Mouse (Mus musculus): ENCODE results near the gene Olfr49. TPM values are rescaled to one million over a fixed set of nuclear protein-coding genes. Genes with fewer than 3 reads are reported as not detected.
"Not testable (repeated sequence)": the region's sequence is repeated elsewhere in the genome, so short reads cannot be mapped to it uniquely, and the experiment has no call there.

The Olfr49 gene
- polyA plus RNA-seq, 1 experiment from 2014 or later = not detected

DNA sequence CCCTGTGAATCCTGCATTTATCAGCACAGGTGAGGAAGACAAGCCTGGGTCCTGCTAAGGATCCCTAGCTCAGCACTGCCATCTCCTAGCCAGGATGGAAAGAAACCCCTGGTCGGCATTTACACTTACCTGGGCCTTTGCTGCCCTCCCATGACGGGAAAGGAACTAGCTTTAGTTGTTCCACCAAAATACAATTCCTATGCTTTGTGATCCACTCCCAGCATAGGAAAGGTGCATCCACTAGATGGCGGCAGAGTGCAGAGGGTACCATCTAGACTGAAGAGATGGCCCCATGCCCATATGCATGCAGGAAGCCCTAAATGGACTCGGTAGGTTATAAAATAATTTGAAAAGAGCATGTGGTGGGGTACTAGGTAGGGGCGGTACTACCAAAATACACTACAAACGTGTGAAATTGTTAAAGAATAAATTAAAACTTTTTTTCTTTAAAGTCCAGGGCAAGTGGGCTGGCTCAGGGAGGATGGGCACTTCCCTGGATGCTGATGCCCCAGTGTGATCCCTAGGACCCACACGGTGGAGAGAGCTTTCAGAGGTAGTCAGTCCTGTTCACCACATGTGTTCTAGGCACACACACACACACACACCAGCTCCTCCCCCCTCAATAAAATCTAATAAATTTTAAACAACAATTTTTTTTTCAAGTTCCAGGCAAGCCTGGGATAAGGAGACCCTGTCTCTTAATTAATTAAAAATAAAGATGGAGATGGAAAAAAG lies 45.6 kb downstream of the Olfr49 start:
- ATAC-seq (ENCODE audit: low FRiP score, low read depth) = peak; percentile 60; the same call in 1 of the 2 replicates
- WGBS = 25% methylated on average over 7 of the region's 7 CpGs

DNA sequence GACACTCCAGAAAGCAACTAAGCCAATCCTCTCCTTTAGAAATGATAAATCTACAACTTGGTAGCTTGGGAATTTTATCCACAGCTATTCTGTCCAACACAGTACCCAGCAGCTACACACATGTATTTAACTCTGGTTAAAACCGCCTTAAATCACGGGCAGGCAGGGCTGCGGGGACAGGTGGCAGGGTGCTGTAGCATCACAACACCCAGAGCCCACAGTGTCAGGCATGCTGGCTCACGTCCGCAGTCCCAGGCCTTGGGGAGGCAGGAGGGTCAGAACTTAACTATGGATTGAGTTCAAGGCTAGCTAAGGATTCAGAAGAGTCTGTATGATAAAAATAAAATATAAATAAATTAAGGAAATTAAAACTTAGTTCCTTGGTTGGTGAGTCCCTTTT lies 47.9 kb downstream of the Olfr49 start:
- Histone ChIP-seq H3K27me3 (no peaks in the 10 kb centered on the region), H3K4me2 (replicated peaks) (no peak overlapping the region), H3K4me3 (no peak overlapping the region), H3K27ac (replicated peaks) (no peak overlapping the region), H3K36me3 (peaks cover 27% of the 10 kb centered on the region), H3K9ac (replicated peaks) (no peak overlapping the region), H3K4me1 (peaks cover 12% of the 10 kb centered on the region; the same call in 1 of the 2 replicates), H3K9me3 (no peaks in the 10 kb centered on the region)
- WGBS = 92% methylated on average over 5 of the region's 5 CpGs
- ATAC-seq (ENCODE audit: low FRiP score, low read depth) = no peak

More for the DNA sequence above, 45.6 kb downstream of the Olfr49 start:
- Histone ChIP-seq H3K27me3 (no peaks in the 10 kb centered on the region), H3K27ac (replicated peaks) (no peak overlapping the region), H3K9me3 (no peaks in the 10 kb centered on the region), H3K9ac (replicated peaks) (no peak overlapping the region), H3K4me3 (no peak overlapping the region), H3K4me1 (peaks cover 7% of the 10 kb centered on the region), H3K36me3 (peaks cover 35% of the 10 kb centered on the region), H3K4me2 (replicated peaks) (no peak overlapping the region)

DNA sequence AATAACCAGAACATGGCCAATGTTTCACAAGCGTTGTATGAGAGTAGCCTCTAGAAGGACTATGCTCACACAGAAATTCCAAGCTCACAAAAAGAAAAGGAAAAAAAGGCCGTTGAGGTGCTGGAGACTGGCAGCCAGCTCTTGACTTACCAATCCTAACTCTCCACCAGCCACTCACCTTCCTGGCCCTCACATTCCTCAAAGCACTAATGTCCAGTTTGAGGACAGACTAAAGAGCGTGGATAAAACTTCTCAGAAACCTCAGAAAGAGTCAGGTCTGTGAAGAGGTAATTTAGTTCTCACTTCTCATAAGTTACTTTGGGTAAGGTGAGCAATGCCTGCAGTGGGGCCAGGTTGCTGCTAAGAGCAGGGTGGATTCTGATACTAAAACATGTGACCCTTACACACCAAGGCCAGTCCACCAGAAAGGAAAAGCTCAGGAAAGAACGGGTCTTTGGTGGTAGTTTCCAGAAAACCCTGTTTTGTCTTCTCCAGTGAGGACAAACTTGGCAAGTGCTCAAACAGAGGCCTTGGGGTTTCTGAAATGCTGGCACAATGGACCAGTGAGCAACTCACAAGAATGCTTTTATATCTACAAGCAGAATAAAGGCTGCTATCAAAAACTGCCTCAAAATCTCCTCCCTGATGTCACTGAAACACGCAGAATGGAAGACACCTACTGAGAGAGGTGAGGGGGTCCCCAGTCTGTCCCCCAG lies 48.8 kb downstream of the Olfr49 start:
- H3K9ac ChIP-seq (replicated peaks) = no peak overlapping the region
- WGBS = 87% methylated on average over 5 of the region's 5 CpGs
- no peaks in the 10 kb centered on the region for H3K9me3 ChIP-seq
- H3K4me2 ChIP-seq (replicated peaks) = no peak overlapping the region
- H3K4me1 ChIP-seq = peaks cover 12% of the 10 kb centered on the region
- H3K27ac ChIP-seq (replicated peaks) = no peak overlapping the region
- no peak for ATAC-seq (ENCODE audit: low FRiP score, low read depth)
- no peaks in the 10 kb centered on the region for H3K27me3 ChIP-seq
- peaks cover 18% of the 10 kb centered on the region for H3K36me3 ChIP-seq
- H3K4me3 ChIP-seq = no peak overlapping the region

DNA sequence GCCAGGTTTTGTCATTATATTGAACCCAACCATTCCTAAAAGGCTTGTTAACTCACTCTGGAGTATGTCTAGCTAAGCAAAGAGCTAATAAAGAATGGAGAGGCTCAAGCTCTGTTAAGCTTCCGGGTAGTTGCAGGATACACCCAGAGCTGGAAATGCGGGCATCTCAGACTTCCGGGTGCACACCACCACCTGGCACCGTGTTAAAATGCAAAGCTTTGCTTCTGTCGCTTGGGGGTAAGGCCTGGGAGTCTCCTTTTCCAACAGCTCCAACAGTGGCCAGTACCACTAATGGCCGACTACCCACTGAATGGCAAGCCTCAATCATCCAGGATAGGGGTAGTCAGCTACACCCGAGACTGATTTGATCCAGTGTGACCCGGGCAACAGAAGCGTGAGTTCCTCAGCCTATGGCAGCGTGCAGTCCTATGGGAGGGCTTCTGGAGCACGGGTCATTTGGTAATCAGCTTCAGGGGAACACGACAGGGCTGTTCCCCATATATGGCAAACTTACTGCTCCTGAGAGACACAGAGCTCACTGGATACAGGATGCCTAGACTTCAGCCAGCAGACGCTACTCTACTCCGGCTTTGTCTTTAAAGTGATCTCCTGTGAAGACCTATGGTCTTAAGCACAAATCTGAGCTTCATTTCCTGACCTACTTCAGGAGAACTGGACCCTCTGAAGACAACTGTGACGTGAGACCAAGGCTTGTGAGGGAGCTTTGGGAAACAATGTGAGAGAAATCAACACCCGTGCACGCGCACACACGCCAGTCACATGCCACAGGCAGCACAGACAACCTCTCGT lies 50.3 kb downstream of the Olfr49 start:
- no peak overlapping the region for H3K4me3 ChIP-seq
- H3K27ac ChIP-seq (replicated peaks) = 0 out of 2 replicates have a peak overlapping the region, but pooled peaks have one; percentile 20
- no peak overlapping the region for H3K4me2 ChIP-seq (replicated peaks)
- no peak for ATAC-seq (ENCODE audit: low FRiP score, low read depth)
- no peaks in the 10 kb centered on the region for H3K9me3 ChIP-seq
- peaks cover 10% of the 10 kb centered on the region for H3K36me3 ChIP-seq
- no peaks in the 10 kb centered on the region for H3K27me3 ChIP-seq
- 78% methylated on average over 20 of the region's 20 CpGs for WGBS
- 0 out of 2 replicates have a peak overlapping the region, but pooled peaks have one; percentile 31 for H3K9ac ChIP-seq (replicated peaks)
- H3K4me1 ChIP-seq = peaks cover 13% of the 10 kb centered on the region

DNA sequence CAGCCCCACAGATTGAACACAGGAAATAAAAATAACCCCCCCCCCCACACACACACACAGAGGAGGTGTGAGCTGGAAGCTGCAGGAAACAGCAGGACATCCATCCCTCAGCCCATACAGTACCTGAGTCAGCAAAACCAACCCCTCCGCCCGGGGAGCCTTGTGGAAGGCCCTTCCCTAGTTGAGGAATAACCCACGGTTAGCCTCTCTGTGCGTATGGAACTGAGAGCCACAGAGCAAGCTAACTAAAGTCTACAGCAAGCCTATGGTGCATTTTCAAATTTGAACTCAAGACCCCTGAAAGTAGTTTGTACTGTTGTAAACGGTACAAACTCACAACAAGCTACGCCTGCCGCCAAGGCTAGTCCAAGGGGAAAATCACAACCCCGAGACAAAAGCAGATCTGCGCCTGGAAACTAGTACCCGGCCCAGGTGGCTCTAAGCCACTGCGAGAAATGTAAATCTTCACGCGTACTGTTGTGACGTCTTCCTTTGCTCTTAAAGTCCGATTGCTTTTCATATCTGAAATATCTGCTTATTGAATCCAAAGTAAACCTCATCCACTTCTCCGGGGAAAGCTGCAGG lies 51.1 kb downstream of the Olfr49 start:
- ATAC-seq (ENCODE audit: low FRiP score, low read depth) = no peak
- 79% methylated on average over 16 of the region's 16 CpGs for WGBS
- Histone ChIP-seq H3K9me3 (no peaks in the 10 kb centered on the region), H3K27me3 (no peaks in the 10 kb centered on the region), H3K4me2 (replicated peaks) (no peak overlapping the region), H3K4me3 (no peak overlapping the region), H3K36me3 (peaks cover 10% of the 10 kb centered on the region), H3K27ac (replicated peaks) (0 out of 2 replicates have a peak overlapping the region, but pooled peaks have one; percentile 20), H3K4me1 (peaks cover 21% of the 10 kb centered on the region), H3K9ac (replicated peaks) (no peak overlapping the region)

DNA sequence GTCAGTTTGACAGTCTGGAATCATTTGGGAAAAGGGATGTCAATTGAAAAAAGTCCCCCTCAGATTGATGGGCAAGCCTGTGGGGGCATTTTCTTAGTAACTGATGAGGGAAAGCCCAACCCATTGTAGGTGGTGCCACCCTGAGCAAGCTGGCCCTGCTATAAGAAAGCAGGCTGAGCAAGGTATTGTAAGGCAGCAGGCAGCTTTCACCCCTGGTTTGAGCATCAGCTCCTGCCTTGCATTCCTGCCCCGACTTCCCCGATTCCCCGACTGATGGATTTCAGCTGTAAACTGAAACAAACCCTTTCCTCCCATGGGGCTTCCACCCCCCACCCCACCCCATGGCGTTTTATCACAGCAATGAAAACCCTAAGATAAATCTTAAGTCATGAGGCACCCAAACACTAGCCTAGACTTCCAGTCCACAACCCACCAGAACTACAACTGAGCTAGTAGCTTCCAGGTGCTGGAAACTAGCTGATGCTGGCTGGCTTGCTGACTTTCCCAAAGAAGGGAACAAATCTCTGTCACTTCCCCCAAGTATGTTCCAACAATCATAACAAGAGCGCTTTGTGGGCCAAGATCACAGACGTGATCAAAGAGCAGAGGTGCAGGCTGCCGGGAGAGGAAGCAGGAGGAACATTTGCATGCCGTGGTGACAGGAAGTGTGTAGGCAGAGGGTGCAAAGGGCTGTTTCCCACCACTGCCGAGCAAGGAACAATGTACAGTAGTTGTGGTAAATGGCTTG lies 51.8 kb downstream of the Olfr49 start:
- ATAC-seq (ENCODE audit: low FRiP score, low read depth) = no peak
- H3K9me3 ChIP-seq = no peaks in the 10 kb centered on the region
- peaks cover 10% of the 10 kb centered on the region; the same call in 1 of the 2 replicates for H3K36me3 ChIP-seq
- H3K4me2 ChIP-seq (replicated peaks) = no peak overlapping the region
- peaks cover 28% of the 10 kb centered on the region for H3K4me1 ChIP-seq
- H3K27me3 ChIP-seq = no peaks in the 10 kb centered on the region
- H3K4me3 ChIP-seq = no peak overlapping the region
- H3K27ac ChIP-seq (replicated peaks) = no peak overlapping the region; the same call in 1 of the 2 replicates
- 58% methylated on average over 9 of the region's 9 CpGs for WGBS
- no peak overlapping the region for H3K9ac ChIP-seq (replicated peaks)

DNA sequence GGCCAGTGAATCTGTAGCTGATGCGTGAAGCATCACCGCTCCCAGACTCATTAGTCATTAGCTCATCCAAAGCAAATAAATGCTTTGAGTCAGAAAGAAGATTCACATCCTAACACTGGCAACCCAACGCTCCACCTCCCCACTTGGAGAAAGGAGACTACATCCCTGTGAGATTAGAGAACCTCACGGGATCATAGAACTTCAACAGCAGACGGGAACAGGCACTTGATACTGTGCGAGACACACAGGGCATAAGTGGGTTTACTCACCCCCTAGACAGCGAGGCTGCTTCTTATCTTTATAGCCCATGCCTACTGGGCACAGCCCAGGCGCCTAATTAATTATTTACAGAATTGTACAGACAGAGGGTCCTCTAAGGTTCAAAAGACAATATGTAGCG lies 52.6 kb downstream of the Olfr49 start:
- no peak for ATAC-seq (ENCODE audit: low FRiP score, low read depth)
- Histone ChIP-seq H3K36me3 (peaks cover 10% of the 10 kb centered on the region; the same call in 1 of the 2 replicates), H3K4me1 (peaks cover 28% of the 10 kb centered on the region), H3K4me2 (replicated peaks) (no peak overlapping the region), H3K27me3 (peaks cover 5% of the 10 kb centered on the region; the same call in 1 of the 2 replicates), H3K27ac (replicated peaks) (0 out of 2 replicates have a peak overlapping the region, but pooled peaks have one; percentile 22), H3K4me3 (no peak overlapping the region), H3K9ac (replicated peaks) (no peak overlapping the region), H3K9me3 (no peaks in the 10 kb centered on the region)
- WGBS = 72% methylated on average over 9 of the region's 9 CpGs

DNA sequence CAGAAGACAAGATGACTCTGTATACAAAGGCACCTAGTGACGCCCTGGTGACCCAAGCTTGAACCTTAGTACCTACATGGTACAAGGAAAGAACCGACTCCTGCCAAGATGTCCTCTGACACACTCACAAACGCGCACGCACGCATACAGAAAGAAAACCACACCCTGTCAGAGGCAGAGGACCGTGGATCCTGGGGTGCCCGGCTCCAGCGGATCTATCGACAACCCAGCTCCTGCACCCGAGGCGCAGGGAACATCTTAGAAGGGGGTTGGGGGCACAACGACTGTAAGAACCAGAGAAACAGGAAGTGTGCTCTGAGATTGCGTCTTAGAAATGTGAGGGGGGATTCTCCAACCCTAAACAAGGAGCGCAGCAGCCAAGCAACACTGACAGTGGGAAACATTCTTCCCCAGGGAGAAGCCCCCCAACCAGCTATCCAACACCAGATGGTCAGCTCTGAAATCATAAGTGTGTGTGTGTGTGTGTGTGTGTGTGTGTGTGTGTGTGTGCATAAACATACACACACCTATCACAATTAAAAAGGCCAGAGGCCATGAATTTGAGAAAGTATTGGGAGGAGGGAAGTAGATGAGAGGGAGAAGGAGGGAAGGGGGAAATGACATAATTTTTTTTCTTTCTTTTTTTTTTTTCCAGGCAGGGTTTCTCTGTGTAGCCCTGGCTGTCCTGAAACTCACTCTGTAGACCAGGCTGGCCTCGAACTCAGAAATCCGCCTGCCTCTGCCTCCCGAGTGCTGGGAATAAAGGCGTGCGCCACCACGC lies 53.4 kb downstream of the Olfr49 start:
- Histone ChIP-seq H3K4me1 (peaks cover 28% of the 10 kb centered on the region), H3K9me3 (no peaks in the 10 kb centered on the region), H3K4me3 (no peak overlapping the region), H3K27ac (replicated peaks) (0 out of 2 replicates have a peak overlapping the region, but pooled peaks have one; percentile 22), H3K9ac (replicated peaks) (no peak overlapping the region), H3K4me2 (replicated peaks) (no peak overlapping the region), H3K36me3 (peaks cover 10% of the 10 kb centered on the region; the same call in 1 of the 2 replicates), H3K27me3 (peaks cover 13% of the 10 kb centered on the region; the same call in 1 of the 2 replicates)
- no peak for ATAC-seq (ENCODE audit: low FRiP score, low read depth)
- 90% methylated on average over 21 of the region's 21 CpGs for WGBS

DNA sequence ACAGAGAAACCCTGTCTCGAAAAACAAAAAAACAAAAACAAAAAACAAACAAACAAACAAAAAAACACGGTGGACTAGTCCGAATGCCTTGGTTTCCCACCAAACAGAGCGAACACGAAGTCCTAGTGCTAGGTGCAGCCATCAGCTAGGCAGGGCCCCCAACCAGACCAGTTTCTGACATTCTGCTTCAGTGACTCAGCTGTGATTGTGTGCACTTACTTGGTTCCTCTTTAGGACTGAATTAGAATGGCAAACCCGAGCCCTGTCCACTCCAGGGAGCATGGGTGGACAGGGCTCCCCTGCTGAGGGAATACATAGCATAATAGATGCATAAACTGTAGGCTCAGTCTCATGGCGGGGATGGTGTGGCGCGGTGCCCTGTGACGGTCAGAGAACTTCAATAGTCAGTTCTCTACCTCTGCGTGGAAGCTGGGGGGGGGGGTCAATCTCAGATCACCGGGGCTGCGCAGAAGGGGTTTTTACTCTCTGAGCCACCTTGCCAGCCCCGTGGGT lies 54.0 kb downstream of the Olfr49 start:
- H3K4me1 ChIP-seq = peaks cover 28% of the 10 kb centered on the region
- H3K9ac ChIP-seq (replicated peaks) = no peak overlapping the region
- no peak overlapping the region for H3K4me2 ChIP-seq (replicated peaks)
- H3K27ac ChIP-seq (replicated peaks) = no peak overlapping the region
- H3K27me3 ChIP-seq = peaks cover 15% of the 10 kb centered on the region; the same call in 1 of the 2 replicates
- 84% methylated on average over 14 of the region's 14 CpGs for WGBS
- no peak overlapping the region for H3K4me3 ChIP-seq
- ATAC-seq (ENCODE audit: low FRiP score, low read depth) = no peak
- H3K9me3 ChIP-seq = no peaks in the 10 kb centered on the region
- H3K36me3 ChIP-seq = peaks cover 10% of the 10 kb centered on the region; the same call in 1 of the 2 replicates

DNA sequence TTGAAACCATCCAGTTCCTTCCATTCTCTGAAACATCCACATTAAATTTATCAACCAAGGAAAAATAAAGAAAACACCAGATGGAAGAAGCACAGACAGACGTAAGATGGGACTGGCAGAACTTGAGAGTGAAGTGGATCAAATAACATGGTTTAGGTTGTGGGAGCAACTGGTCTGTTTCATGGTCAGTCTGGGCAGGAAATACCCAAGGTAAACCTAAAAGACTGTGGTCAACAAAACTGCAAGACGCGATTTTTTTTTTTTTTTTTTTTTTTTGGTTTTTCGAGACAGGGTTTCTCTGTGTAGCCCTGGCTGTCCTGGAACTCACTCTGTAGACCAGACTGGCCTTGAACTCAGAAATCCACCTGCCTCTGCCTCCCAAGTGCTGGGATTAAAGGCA lies 54.9 kb downstream of the Olfr49 start:
- H3K9ac ChIP-seq (replicated peaks); H3K4me2 ChIP-seq (replicated peaks); ATAC-seq (ENCODE audit: low FRiP score, low read depth); H3K4me3 ChIP-seq; H3K36me3 ChIP-seq; H3K9me3 ChIP-seq; H3K27ac ChIP-seq (replicated peaks): not testable (repeated sequence)
- 86% methylated on average over 3 of the region's 4 CpGs for WGBS
- H3K4me1 ChIP-seq = peaks cover 32% of the 10 kb centered on the region
- H3K27me3 ChIP-seq = peaks cover 15% of the 10 kb centered on the region; the same call in 1 of the 2 replicates

Measured in midbrain, embryonic 12.5 days (tissue).